Mouse (Mus musculus): ENCODE results near the gene Qars. TPM values are rescaled to one million over a fixed set of nuclear protein-coding genes. Genes with fewer than 3 reads are reported as not detected.

The Qars gene
- polyA plus RNA-seq (2015; fragmentation: Nextera tagmentation; extraction: Ambion mirVana) = 67.1 and 72.1 TPM in 2 replicates

GRCm38 (mm10) chr9:108507619-108508434, at the start of gene Qars:
Qars (plus strand) TSS chr9:108507706.

GRCm38 (mm10) chr9:108460319-108461178, 47.0 kb upstream of the Qars start, which contains the start of gene Ccdc71:
Ccdc71 (plus strand) TSS chr9:108460527.

GRCm38 (mm10) chr9:108461181-108461631, 46.3 kb upstream of the Qars start, which contains the start of gene Klhdc8b:
Klhdc8b (minus strand) TSS chr9:108461581.

GRCm38 (mm10) chr9:108479721-108480351, 27.7 kb upstream of the Qars start, which contains the start of gene Lamb2:
Lamb2 (plus strand) TSS chr9:108479736.

GRCm38 (mm10) chr9:108490559-108491285, 16.8 kb upstream of the Qars start, which contains the start of gene Usp19:
Usp19 (plus strand) TSS chr9:108490602.

GRCm38 (mm10) chr9:108516380-108517251, 9.1 kb downstream of the Qars start, which contains the start of gene Qrich1:
Qrich1 (plus strand) TSS chr9:108516806.

GRCm38 (mm10) chr9:108560227-108560841, 52.8 kb downstream of the Qars start, which contains the start of gene Impdh2:
Impdh2 (plus strand) TSS chr9:108560286.

Other genes with a start within 250 kb of the Qars start
- 81.3 and 103 TPM in 2 replicates for gene Dag1, start 243.7 kb upstream of the Qars start, polyA plus RNA-seq (2015; fragmentation: Nextera tagmentation; extraction: Ambion mirVana)
- 37.6 and 38.5 TPM in 2 replicates for gene Nicn1, start 217.3 kb upstream of the Qars start, polyA plus RNA-seq (2015; fragmentation: Nextera tagmentation; extraction: Ambion mirVana)
- gene Amt, start 210.9 kb upstream of the Qars start, polyA plus RNA-seq (2015; fragmentation: Nextera tagmentation; extraction: Ambion mirVana) = 14.0 and 15.7 TPM in 2 replicates
- 420 and 517 TPM in 2 replicates for gene Rhoa, start 201.6 kb upstream of the Qars start, polyA plus RNA-seq (2015; fragmentation: Nextera tagmentation; extraction: Ambion mirVana)
- gene Tcta, start 201.5 kb upstream of the Qars start, polyA plus RNA-seq (2015; fragmentation: Nextera tagmentation; extraction: Ambion mirVana) = 67.6 and 71.3 TPM in 2 replicates
- gene Gpx1, start 168.8 kb upstream of the Qars start, polyA plus RNA-seq (2015; fragmentation: Nextera tagmentation; extraction: Ambion mirVana) = 814 and 969 TPM in 2 replicates
- gene Usp4, start 159.9 kb upstream of the Qars start, polyA plus RNA-seq (2015; fragmentation: Nextera tagmentation; extraction: Ambion mirVana) = 58.2 and 60.8 TPM in 2 replicates
- gene 1700102P08Rik, start 114.9 kb upstream of the Qars start, polyA plus RNA-seq (2015; fragmentation: Nextera tagmentation; extraction: Ambion mirVana) = 0.11 and 0.19 TPM in 2 replicates
- gene Ccdc36, start 79.2 kb upstream of the Qars start, polyA plus RNA-seq (2015; fragmentation: Nextera tagmentation; extraction: Ambion mirVana) = 0.29 and 0.34 TPM in 2 replicates
- gene BC048562, start 71.2 kb upstream of the Qars start, polyA plus RNA-seq (2015; fragmentation: Nextera tagmentation; extraction: Ambion mirVana) = not detected in 2 replicates
- gene Ccdc71, start 47.2 kb upstream of the Qars start, polyA plus RNA-seq (2015; fragmentation: Nextera tagmentation; extraction: Ambion mirVana) = 34.8 and 36.1 TPM in 2 replicates
- 33.7 and 35.9 TPM in 2 replicates for gene Klhdc8b, start 46.1 kb upstream of the Qars start, polyA plus RNA-seq (2015; fragmentation: Nextera tagmentation; extraction: Ambion mirVana)
- 44.4 and 47.7 TPM in 2 replicates for gene Lamb2, start 28.0 kb upstream of the Qars start, polyA plus RNA-seq (2015; fragmentation: Nextera tagmentation; extraction: Ambion mirVana)
- 32.0 and 32.9 TPM in 2 replicates for gene Usp19, start 17.1 kb upstream of the Qars start, polyA plus RNA-seq (2015; fragmentation: Nextera tagmentation; extraction: Ambion mirVana)
- gene Qrich1, start 9.1 kb downstream of the Qars start, polyA plus RNA-seq (2015; fragmentation: Nextera tagmentation; extraction: Ambion mirVana) = 61.3 and 67.2 TPM in 2 replicates
- gene Impdh2, start 52.6 kb downstream of the Qars start, polyA plus RNA-seq (2015; fragmentation: Nextera tagmentation; extraction: Ambion mirVana) = 69.2 and 70.6 TPM in 2 replicates
- gene Ndufaf3, start 59.7 kb downstream of the Qars start, polyA plus RNA-seq (2015; fragmentation: Nextera tagmentation; extraction: Ambion mirVana) = 36.5 and 41.8 TPM in 2 replicates
- 38.5 and 41.8 TPM in 2 replicates for gene Dalrd3, start 62.2 kb downstream of the Qars start, polyA plus RNA-seq (2015; fragmentation: Nextera tagmentation; extraction: Ambion mirVana)
- 29.2 and 32.3 TPM in 2 replicates for gene Wdr6, start 71.0 kb downstream of the Qars start, polyA plus RNA-seq (2015; fragmentation: Nextera tagmentation; extraction: Ambion mirVana)
- 7.3 and 9.2 TPM in 2 replicates for gene P4htm, start 90.0 kb downstream of the Qars start, polyA plus RNA-seq (2015; fragmentation: Nextera tagmentation; extraction: Ambion mirVana)
- gene Arih2, start 141.7 kb downstream of the Qars start, polyA plus RNA-seq (2015; fragmentation: Nextera tagmentation; extraction: Ambion mirVana) = 29.9 and 32.6 TPM in 2 replicates
- 41.8 and 42.2 TPM in 2 replicates for gene Slc25a20, start 154.4 kb downstream of the Qars start, polyA plus RNA-seq (2015; fragmentation: Nextera tagmentation; extraction: Ambion mirVana)
- 21.9 and 24.5 TPM in 2 replicates for gene Prkar2a, start 181.6 kb downstream of the Qars start, polyA plus RNA-seq (2015; fragmentation: Nextera tagmentation; extraction: Ambion mirVana)

All from urinary bladder, postnatal 0 days (tissue).